Mouse (Mus musculus): Measurements from ENCODE around the gene Lrmp.

DNA sequence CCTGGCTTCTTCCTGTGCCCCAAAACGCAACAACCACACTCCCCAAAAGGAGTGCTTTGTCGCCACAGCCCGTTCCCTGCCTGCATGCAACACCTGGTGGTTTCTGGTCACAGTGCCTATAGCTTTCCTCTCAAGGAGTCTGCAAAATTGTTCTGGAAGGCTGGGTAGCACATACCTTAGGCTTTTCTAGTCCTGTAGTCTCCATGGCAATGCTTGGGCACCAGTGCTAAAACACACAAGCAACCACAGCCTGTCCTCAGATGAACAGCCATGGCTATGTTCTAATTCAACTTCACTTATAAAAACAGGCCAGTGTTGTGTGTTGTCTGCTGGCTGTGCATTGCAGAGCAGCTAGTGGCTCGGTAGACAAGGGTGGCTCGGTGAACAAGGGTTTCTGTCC, 21.4 kb downstream of the Lrmp start:
- TF ChIP-seq CTCF (IDR thresholded peaks at IDR 0.05; ENCODE audit: extremely low read depth, insufficient read depth, insufficient read length, insufficient replicate concordance), result no peak
- TF ChIP-seq POLR2A (IDR thresholded peaks at IDR 0.05; ENCODE audit: low read depth, low read length), result no peak
